Mouse (Mus musculus) embryonic facial prominence, embryonic 10.5 days (tissue): Measurements from ENCODE around the gene Mpv17l2. TPM values are rescaled to one million over a fixed set of nuclear protein-coding genes. Genes with fewer than 3 reads are reported as not detected.

Source experiments
- DNase-seq: peaks from one replicate; pipeline ENCODE4 v3.0.0-alpha.2; 2017; ENCODE audit warnings: low spot score
- H3K27ac ChIP-seq: fragments of 300-500 bp; sonication (generic); replicated peaks from 2 replicates; pipeline ENCODE4 v1.5.1; 2016; ENCODE audit warnings: mild to moderate bottlenecking
- H3K27me3 ChIP-seq: fragments of 300-500 bp; sonication (generic); replicated peaks from 2 replicates; pipeline ENCODE4 v1.6.1; 2016; ENCODE audit warnings: low read depth, mild to moderate bottlenecking; ENCODE audit not compliant: poor library complexity, severe bottlenecking
- H3K36me3 ChIP-seq: fragments of 300-500 bp; sonication (generic); replicated peaks from 2 replicates; pipeline ENCODE4 v1.6.1; 2016; ENCODE audit warnings: mild to moderate bottlenecking, moderate library complexity
- H3K4me1 ChIP-seq: fragments of 300-500 bp; sonication (generic); 2 replicates; pipeline ENCODE4 v1.6.1; 2016
- H3K4me3 ChIP-seq: fragments of 300-500 bp; sonication (generic); 2 replicates; pipeline ENCODE4 v1.5.1; 2016; ENCODE audit warnings: mild to moderate bottlenecking, moderate library complexity
- H3K9me3 ChIP-seq: fragments of 300-500 bp; sonication (generic); 2 replicates; pipeline ENCODE4 v1.6.1; 2016; ENCODE audit warnings: mild to moderate bottlenecking
- WGBS: fragments of 180-500 bp; shearing (Covaris S2); methylation state at CpG from one replicate; pipeline ENCODE4 v1.1.7; 2016; 5-methylcytosine and 5-hydroxymethylcytosine counted together
- polyA plus RNA-seq: library from polyadenylated mRNA; unstranded; fragments of >200 nt; fragmentation: Nextera tagmentation; extraction: Ambion mirVana; gene quantifications from 2 replicates; pipeline ENCODE4 v1.2.1, GENCODE M21; 2016

Mpv17l2 gene
- polyA plus RNA-seq, 1 experiment from 2014 or later, result 34.5 TPM

DNA sequence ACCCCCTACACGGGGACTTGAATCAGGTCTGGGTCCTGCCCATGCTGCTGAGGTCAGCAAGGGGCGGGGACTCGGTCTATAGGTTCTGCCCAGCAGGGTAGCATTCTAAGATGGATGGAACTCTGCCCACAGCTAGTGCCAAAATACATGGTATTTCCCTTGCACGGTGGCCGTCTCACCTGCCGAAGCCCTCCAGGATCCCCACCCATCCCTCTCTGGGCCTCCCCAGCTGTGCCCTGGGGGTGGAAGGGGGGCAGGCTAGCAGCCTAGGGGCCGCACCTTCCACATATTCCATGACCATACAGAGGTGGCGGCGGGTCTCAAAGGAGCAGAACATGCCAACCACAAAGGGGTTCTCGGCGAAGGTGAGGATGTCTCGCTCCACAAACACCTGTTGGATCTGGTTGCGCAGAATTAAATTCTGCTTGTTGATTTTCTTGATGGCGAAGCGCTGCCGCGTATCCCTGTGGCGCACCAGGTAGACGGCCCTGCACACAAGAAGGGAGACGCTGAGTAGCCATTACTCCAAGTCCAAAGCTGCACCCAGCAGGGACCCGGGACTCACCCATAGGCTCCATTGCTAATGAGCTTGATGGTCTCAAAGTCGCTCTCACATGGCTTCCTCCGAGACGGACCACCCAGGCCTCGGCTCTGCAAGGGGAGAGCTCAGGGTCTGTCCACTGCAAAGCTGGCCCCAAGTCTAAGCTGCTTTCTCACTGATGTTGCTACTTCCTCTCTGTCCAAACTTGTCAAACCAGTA is 25.7 kb upstream of the Mpv17l2 start:
- Histone ChIP-seq H3K27me3 (peaks cover 33% of the 10 kb centered on the region), H3K9me3 (no peaks in the 10 kb centered on the region), H3K27ac (no peak overlapping the region), H3K4me1 (peaks cover 45% of the 10 kb centered on the region), H3K36me3 (peaks cover 82% of the 10 kb centered on the region), H3K4me3 (no peak overlapping the region)
- 87% methylated on average over 25 of the region's 25 CpGs for WGBS
- no peak for DNase-seq

DNA sequence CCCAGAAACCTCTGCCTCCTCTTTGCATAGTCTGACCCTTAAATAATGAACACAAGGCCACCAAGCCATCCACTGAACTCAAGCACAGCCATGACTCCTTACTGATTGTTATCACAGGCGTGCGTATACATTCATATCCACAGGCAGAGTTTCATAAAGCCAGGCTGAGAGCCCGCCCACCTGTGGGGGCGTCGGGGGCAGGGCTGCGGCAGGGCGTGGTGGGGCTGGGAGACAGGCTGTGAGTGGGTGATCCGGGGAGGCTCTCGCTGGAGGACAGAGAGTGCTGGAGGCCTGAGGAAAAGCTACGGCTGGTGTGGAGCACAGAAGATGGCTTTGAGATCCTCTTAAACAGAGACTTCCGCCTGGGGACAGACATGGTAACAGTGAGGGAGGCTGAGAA is 19.3 kb upstream of the Mpv17l2 start:
- Histone ChIP-seq H3K36me3 (peaks cover 74% of the 10 kb centered on the region), H3K4me3 (0 out of 2 replicates have a peak overlapping the region, but pooled peaks have one; percentile 12), H3K9me3 (no peaks in the 10 kb centered on the region), H3K4me1 (peaks cover 23% of the 10 kb centered on the region), H3K27me3 (no peaks in the 10 kb centered on the region), H3K27ac (no peak overlapping the region)
- DNase-seq, result no peak
- WGBS, result 87% methylated on average over 11 of the region's 11 CpGs

DNA sequence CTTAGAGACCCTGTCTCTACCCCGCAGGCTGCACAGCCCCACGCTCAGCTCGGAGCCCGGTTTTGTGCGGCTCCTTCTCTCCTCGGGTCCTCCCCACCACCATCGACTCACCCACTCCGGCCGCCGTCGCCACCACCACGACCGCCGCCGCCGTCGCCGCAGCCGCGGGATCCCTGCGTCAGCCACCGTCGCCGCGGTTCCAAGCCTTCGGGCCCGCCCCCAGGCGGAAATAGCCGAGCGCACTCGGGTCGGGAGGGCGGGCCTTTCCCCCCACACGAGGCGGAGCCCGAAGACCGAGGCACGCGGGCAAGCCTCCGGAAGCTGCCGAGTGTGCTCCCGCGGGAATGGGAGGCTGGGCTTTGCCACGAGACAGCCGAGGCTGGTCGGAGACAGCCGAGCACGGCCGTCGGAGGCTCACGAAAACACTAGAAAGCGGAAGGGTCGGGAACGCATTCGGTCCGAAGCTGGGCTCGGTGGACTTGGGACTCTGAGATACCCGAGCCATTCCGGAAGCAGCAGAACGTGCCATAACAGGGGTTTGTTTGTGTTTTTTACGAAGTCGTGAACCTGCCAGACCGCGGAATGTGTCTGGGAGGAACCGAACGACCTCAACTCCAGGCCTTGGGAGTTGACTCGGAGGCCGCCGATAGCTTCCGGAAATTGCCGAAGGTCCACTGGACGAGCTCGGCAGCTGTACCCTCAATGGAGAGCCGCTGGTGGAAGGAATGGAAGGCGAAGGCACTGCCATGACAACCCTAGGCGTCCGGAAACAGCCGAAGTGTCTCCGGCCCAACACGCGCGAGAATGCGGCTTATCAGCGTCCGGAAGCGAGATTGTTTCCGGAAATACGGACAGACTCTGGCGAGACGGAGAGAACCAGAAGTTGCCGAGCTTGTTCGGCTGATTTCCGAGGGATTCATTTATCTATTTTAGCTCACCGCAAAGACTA is 16.0 kb upstream of the Mpv17l2 start, which contains the start of gene Pik3r2:
Pik3r2 (minus strand) TSS at position 218 of the 949 bp plus-strand sequence.
- Histone ChIP-seq H3K27me3 (no peaks in the 10 kb centered on the region), H3K9me3 (no peaks in the 10 kb centered on the region), H3K27ac (peak within 1 kb of the TSS; percentile 96), H3K4me3 (peak within 1 kb of the TSS; percentile 82), H3K4me1 (peaks cover 42% of the 10 kb centered on the region), H3K36me3 (peaks cover 75% of the 10 kb centered on the region)
- WGBS, result under 1% methylated on average over 94 of the region's 94 CpGs
- DNase-seq, result peak; percentile 99

DNA sequence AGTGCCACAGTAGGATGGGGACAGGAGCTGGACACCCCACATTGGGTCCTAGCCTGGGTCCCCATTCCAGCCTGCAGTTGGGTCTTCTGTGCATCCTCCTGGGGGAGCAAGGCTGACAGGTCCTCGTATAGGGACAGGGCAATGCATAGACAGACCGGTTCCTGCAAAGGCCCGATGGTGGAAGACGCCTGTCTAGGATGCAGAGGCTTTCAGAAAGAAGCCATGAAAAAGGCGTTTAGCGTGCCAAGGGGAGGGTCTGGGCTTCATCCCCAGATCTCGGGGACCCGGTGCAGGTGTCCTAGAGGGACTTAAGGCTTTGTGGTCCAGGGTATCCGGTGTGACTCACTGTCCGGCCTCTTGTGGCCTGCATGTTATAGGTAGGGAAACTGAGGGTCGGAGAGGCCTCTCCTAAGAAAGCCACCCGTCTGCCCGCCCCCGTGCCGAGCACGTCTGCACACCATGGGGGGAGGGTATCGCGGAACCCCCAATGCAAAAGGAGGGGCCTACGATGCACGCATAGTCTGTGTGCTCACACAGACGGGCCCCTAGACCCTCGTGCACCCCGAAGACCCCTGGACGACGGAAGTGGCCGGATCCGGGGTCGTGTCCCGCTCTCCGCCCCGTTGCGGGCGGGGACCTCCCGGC is 15.2 kb upstream of the Mpv17l2 start:
- H3K36me3 ChIP-seq, result peaks cover 75% of the 10 kb centered on the region
- peaks cover 42% of the 10 kb centered on the region for H3K4me1 ChIP-seq
- H3K27me3 ChIP-seq, result no peaks in the 10 kb centered on the region
- no peaks in the 10 kb centered on the region for H3K9me3 ChIP-seq
- DNase-seq, result no peak
- WGBS, result 3% methylated on average over 34 of the region's 34 CpGs
- peak overlapping the region; percentile 96 for H3K27ac ChIP-seq
- peak overlapping the region; percentile 82 for H3K4me3 ChIP-seq

DNA sequence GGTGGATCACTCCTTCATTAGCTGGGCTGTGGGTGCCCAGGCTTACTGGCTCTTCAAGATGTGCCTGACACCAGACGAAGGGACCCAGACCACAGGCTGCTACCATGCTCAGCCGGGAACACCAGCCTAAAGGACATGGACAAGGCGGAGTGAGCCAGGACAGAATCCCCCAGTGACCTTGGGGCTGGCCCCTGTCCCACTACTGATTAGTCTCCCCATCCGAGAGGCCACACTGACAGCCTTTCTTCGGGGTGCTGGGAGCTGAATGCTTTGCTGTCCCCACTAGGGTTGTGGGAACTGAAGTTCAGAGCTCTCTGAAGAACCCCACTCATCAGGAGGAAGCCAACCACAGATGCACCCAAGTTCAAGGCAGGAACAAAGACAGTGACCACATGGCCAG is 14.5 kb upstream of the Mpv17l2 start:
- H3K27me3 ChIP-seq, result no peaks in the 10 kb centered on the region
- peaks cover 42% of the 10 kb centered on the region for H3K4me1 ChIP-seq
- 92% methylated on average over 5 of the region's 5 CpGs for WGBS
- no peak for DNase-seq
- no peaks in the 10 kb centered on the region for H3K9me3 ChIP-seq
- H3K36me3 ChIP-seq, result peaks cover 75% of the 10 kb centered on the region
- peak overlapping the region; percentile 96; the same call in 1 of the 2 replicates for H3K27ac ChIP-seq
- peak overlapping the region; percentile 82 for H3K4me3 ChIP-seq

DNA sequence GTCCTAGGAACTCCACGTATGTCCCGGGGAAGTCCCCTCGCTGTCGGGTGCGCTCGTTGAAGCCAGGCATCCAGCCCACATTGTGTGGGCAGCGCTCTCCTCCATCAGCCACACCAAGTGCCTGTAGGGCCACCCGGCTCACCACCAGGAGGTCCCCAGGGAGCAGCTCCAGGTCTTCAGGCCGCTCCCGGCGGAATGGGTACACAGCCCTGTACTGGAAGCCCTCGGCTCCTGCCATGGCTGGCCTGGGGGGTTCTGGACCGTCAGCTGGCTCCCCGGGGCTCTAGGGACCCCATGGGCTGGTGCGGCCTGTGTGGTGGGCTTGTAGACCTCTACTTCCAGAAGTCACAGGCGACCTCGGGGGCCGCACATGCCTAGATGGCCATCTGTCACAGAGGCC is 14.0 kb upstream of the Mpv17l2 start:
- DNase-seq, result no peak
- H3K27me3 ChIP-seq, result no peaks in the 10 kb centered on the region
- no peak overlapping the region for H3K27ac ChIP-seq
- peaks cover 43% of the 10 kb centered on the region for H3K4me1 ChIP-seq
- 95% methylated on average over 18 of the region's 18 CpGs for WGBS
- H3K36me3 ChIP-seq, result peaks cover 75% of the 10 kb centered on the region
- peak overlapping the region; percentile 82 for H3K4me3 ChIP-seq
- H3K9me3 ChIP-seq, result no peaks in the 10 kb centered on the region

DNA sequence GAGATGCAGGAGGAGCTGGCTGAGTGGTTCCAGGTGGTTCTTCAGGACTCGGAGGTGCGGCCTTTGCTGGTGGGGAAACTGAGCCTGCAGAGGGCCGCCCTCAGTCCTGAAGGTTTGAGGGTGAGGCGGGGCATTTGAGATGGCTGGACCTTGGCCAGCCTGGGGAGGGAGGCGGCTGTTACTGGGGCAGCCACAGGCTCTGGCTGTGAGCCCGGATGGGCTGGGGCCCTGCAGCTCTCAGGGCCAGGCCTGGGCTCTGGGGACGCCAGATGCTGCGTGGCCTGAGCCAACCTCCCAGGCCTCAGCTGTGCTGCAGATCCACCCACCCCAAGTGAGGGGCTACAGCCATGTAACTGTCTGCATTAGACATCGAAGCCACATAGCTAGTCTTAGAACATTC is 13.1 kb upstream of the Mpv17l2 start:
- DNase-seq, result no peak
- 85% methylated on average over 9 of the region's 9 CpGs for WGBS
- H3K4me3 ChIP-seq, result peak overlapping the region; percentile 25; the same call in 1 of the 2 replicates
- H3K27ac ChIP-seq, result no peak overlapping the region
- H3K9me3 ChIP-seq, result no peaks in the 10 kb centered on the region
- no peaks in the 10 kb centered on the region for H3K27me3 ChIP-seq
- H3K4me1 ChIP-seq, result peaks cover 51% of the 10 kb centered on the region
- peaks cover 75% of the 10 kb centered on the region for H3K36me3 ChIP-seq

DNA sequence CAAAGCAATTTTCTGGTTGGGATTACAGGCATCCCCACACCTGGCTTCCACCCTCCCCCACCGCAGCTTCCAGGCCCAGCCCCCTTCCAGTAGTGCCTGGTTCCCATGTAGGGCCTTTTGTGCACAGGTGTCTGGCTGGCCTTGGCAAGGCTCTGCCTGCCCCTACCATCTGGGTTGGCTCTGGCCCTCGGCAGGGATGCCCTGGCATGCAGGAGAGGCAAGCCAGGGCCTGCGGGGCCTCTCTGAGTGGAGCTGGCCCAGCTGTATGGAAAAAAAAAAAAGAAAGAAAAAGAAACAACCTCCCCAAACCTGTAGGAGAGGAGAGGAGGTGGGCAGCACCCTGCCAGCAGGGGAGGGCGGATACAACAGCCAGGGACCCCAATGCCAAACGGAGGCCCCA is 12.7 kb upstream of the Mpv17l2 start:
- no peaks in the 10 kb centered on the region for H3K27me3 ChIP-seq
- no peaks in the 10 kb centered on the region for H3K9me3 ChIP-seq
- H3K4me3 ChIP-seq, result peak overlapping the region; percentile 25; the same call in 1 of the 2 replicates
- peaks cover 75% of the 10 kb centered on the region for H3K36me3 ChIP-seq
- no peak for DNase-seq
- WGBS, result 89% methylated on average over 5 of the region's 5 CpGs
- no peak overlapping the region for H3K27ac ChIP-seq
- peaks cover 47% of the 10 kb centered on the region for H3K4me1 ChIP-seq

DNA sequence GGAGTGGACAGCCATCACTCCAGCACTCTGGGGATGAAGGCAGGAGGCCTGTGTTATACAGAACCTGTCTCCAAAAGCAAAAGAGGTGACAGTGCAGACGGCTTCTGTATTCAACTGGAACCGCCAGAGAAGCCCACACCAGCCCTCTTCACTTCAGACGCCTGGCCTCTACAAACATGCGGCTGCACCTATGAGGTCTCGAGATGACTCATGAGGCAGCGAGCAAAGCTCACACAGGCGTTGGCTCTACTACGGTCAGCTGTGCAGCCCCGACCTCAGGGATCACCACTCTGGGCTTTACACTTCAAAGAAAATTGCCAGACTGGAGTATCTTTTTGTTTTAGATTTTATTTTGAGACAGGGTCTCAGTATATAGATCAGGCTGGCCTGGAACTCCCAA is 12.1 kb upstream of the Mpv17l2 start:
- no peak for DNase-seq
- Histone ChIP-seq H3K27me3 (0 out of 2 replicates have a peak, but pooled peaks cover 3% of the 10 kb centered on the region), H3K4me1 (peaks cover 42% of the 10 kb centered on the region), H3K4me3 (no peak overlapping the region), H3K36me3 (peaks cover 75% of the 10 kb centered on the region), H3K27ac (no peak overlapping the region), H3K9me3 (no peaks in the 10 kb centered on the region)
- 91% methylated on average over 9 of the region's 9 CpGs for WGBS

DNA sequence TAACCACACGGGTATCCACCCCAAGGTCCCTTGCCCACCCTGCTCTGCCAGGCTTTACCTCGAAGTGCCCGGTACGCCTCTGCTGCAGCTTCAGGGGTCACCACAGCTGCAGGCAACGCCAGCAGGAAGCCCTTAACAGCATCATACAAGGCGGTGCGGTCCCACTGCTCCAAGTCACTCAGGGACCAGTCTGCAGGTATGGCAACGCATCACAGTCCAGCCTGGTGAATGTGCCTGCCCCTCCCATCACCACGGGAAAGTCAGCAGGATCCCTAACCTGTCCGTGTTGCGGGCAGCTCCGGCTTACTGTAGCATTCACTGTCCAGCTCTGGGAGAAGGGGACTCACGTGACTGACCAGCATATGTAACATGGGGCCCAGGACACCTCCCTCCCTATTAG is 11.3 kb upstream of the Mpv17l2 start:
- Histone ChIP-seq H3K4me1 (peaks cover 46% of the 10 kb centered on the region), H3K27me3 (0 out of 2 replicates have a peak, but pooled peaks cover 6% of the 10 kb centered on the region), H3K4me3 (no peak overlapping the region), H3K27ac (no peak overlapping the region), H3K9me3 (no peaks in the 10 kb centered on the region), H3K36me3 (peaks cover 81% of the 10 kb centered on the region)
- DNase-seq, result no peak
- 95% methylated on average over 13 of the region's 13 CpGs for WGBS

DNA sequence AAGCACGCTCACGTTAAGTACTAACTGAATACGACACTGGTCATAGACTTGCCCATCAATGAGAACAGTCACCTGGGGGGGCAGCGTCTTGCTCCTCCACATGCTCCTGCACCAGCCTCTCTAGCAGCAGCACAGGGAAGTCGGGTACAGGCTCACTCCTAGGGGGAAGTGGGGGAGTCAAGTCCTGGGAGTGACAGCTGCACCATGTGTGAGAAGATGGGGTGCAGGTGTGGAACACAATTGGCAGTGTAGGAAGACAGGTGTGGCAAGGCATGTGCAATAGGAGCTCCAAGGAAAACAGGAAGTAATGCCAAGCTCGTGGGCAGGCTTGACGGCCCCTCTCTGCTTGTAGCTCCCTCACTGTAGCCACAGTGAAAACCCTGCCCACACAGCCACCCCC is 10.5 kb upstream of the Mpv17l2 start:
- WGBS, result 91% methylated on average over 7 of the region's 7 CpGs
- Histone ChIP-seq H3K9me3 (no peaks in the 10 kb centered on the region), H3K4me1 (peaks cover 55% of the 10 kb centered on the region), H3K4me3 (no peak overlapping the region), H3K27ac (no peak overlapping the region), H3K36me3 (peaks cover 81% of the 10 kb centered on the region), H3K27me3 (0 out of 2 replicates have a peak, but pooled peaks cover 6% of the 10 kb centered on the region)
- DNase-seq, result no peak

DNA sequence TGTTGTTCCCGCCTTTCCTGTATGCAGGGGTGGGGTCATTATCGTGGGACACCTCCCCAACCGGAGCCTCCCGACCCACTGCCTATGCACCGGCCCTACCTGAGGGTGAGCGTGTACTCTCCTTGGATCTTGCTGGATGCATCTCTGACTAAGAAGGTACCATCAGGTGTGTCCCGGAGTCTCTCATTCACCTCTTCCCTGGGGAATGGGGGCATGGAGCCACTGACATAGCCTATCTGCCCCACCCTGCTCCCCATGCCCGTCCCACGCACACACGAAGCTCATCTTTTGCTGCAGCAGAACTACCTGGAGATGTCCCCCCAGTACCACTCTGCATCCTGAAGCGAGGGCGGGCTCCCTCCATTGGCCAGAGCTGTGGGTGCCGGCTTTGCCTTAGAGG is 10.0 kb upstream of the Mpv17l2 start:
- no peak for DNase-seq
- peaks cover 56% of the 10 kb centered on the region for H3K4me1 ChIP-seq
- 0 out of 2 replicates have a peak overlapping the region, but pooled peaks have one; percentile 4 for H3K4me3 ChIP-seq
- no peaks in the 10 kb centered on the region for H3K9me3 ChIP-seq
- no peak overlapping the region for H3K27ac ChIP-seq
- WGBS, result 95% methylated on average over 13 of the region's 13 CpGs
- peaks cover 81% of the 10 kb centered on the region for H3K36me3 ChIP-seq
- H3K27me3 ChIP-seq, result peaks cover 9% of the 10 kb centered on the region
